Mouse (Mus musculus): ENCODE measurements around the gene Dlx3. TPM values are rescaled to one million over a fixed set of nuclear protein-coding genes. Genes with fewer than 3 reads are reported as not detected.

Gene Dlx3
- polyA plus RNA-seq, 1 experiment from 2014 or later, result not detected

DNA sequence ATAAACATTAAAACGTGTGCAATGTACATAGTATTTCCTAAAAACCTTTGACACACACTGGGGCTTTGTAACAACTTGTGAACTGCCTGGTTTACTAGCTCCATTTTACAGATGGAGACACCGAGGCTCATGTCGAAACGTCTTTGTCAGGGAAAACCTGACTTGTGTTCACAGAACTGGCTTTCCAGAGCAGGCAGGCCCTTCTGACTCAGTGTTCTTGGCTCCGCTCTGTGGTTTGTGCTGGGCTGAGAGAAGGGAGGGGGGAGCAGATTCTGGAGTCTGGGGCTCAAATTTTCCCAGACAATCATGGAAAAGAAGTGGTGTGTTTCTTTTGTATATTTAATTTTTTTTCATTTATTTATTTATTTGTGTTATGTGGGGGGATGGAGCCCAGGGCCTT, 33.8 kb downstream of the Dlx3 start:
- Histone ChIP-seq H3K27me3 (peaks cover 34% of the 10 kb centered on the region), H3K4me1 (peaks cover 8% of the 10 kb centered on the region), H3K9ac (replicated peaks) (no peak overlapping the region), H3K9me3 (no peaks in the 10 kb centered on the region), H3K4me2 (replicated peaks) (no peak overlapping the region), H3K27ac (replicated peaks) (no peak overlapping the region), H3K4me3 (no peak overlapping the region), H3K36me3 (no peaks in the 10 kb centered on the region)
- WGBS, result 79% methylated on average over 5 of the region's 5 CpGs
- ATAC-seq (replicated peaks), result no peak

- Histone ChIP-seq H3K36me3 (no peaks in the 10 kb centered on the region), H3K4me2 (replicated peaks) (no peak overlapping the region), H3K9ac (replicated peaks) (no peak overlapping the region), H3K9me3 (no peaks in the 10 kb centered on the region), H3K4me3 (no peak overlapping the region), H3K27ac (replicated peaks) (no peak overlapping the region), H3K27me3 (peaks cover 25% of the 10 kb centered on the region), H3K4me1 (peaks cover 2% of the 10 kb centered on the region)
- ATAC-seq (replicated peaks), result no peak
- 69% methylated on average over 2 of the region's 2 CpGs for WGBS
These were observed 35.6 kb downstream of the Dlx3 start for GRCm38 (mm10) chr11:95155511-95155910.

GRCm38 (mm10) chr11:95157356-95157755, 37.4 kb downstream of the Dlx3 start:
- 65% methylated on average over 5 of the region's 5 CpGs for WGBS
- Histone ChIP-seq H3K27ac (replicated peaks) (no peak overlapping the region), H3K4me1 (no peaks in the 10 kb centered on the region), H3K9ac (replicated peaks) (no peak overlapping the region), H3K4me3 (no peak overlapping the region), H3K36me3 (no peaks in the 10 kb centered on the region), H3K27me3 (peaks cover 7% of the 10 kb centered on the region), H3K9me3 (no peaks in the 10 kb centered on the region), H3K4me2 (replicated peaks) (no peak overlapping the region)
- no peak for ATAC-seq (replicated peaks)

- WGBS, result 87% methylated on average over 5 of the region's 5 CpGs
- H3K4me3 ChIP-seq, result no peak overlapping the region
- no peaks in the 10 kb centered on the region for H3K36me3 ChIP-seq
- no peaks in the 10 kb centered on the region for H3K4me1 ChIP-seq
- no peak for ATAC-seq (replicated peaks)
- no peak overlapping the region for H3K4me2 ChIP-seq (replicated peaks)
- H3K27me3 ChIP-seq, result peaks cover 3% of the 10 kb centered on the region; the same call in 1 of the 2 replicates
- H3K9me3 ChIP-seq, result no peaks in the 10 kb centered on the region
- H3K27ac ChIP-seq (replicated peaks), result no peak overlapping the region
- H3K9ac ChIP-seq (replicated peaks), result no peak overlapping the region
These were observed 38.0 kb downstream of the Dlx3 start for GRCm38 (mm10) chr11:95157872-95158271.

- 0 out of 2 replicates have a peak, but pooled peaks cover 2% of the 10 kb centered on the region for H3K27me3 ChIP-seq
- H3K4me1 ChIP-seq, result no peaks in the 10 kb centered on the region
- no peak overlapping the region for H3K4me3 ChIP-seq
- H3K4me2 ChIP-seq (replicated peaks), result no peak overlapping the region
- H3K9me3 ChIP-seq, result no peaks in the 10 kb centered on the region
- no peaks in the 10 kb centered on the region for H3K36me3 ChIP-seq
- no peak for ATAC-seq (replicated peaks)
- WGBS, result 94% methylated on average over 8 of the region's 8 CpGs
- no peak overlapping the region for H3K9ac ChIP-seq (replicated peaks)
- no peak overlapping the region for H3K27ac ChIP-seq (replicated peaks)
These were observed 39.9 kb downstream of the Dlx3 start for GRCm38 (mm10) chr11:95159763-95160371.

DNA sequence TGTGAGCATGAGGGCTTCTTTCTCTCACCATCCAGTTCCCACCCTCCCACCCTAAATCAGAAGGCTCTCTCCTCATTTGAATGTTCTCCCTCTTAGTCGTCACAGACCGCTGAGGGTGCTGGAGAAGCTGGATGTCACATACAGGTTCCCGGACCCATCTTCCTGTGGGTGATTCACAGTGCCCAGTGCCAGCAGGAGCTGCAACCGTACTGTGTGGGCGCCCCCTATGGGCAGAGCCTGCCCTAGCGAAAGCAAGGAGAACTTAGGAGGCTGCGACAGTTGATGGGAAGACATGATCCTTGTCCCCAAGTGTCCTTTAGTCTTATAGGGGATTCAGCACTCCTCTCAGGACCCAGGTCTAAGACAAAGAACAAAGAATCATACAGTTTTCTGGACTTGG, 40.8 kb downstream of the Dlx3 start:
- Histone ChIP-seq H3K4me1 (no peaks in the 10 kb centered on the region), H3K36me3 (no peaks in the 10 kb centered on the region), H3K9me3 (no peaks in the 10 kb centered on the region), H3K4me2 (replicated peaks) (no peak overlapping the region), H3K9ac (replicated peaks) (no peak overlapping the region), H3K27ac (replicated peaks) (no peak overlapping the region), H3K4me3 (no peak overlapping the region), H3K27me3 (0 out of 2 replicates have a peak, but pooled peaks cover under 1% of the 10 kb centered on the region)
- 47% methylated on average over 7 of the region's 7 CpGs for WGBS
- no peak for ATAC-seq (replicated peaks)

GRCm38 (mm10) chr11:95161708-95162107, 41.8 kb downstream of the Dlx3 start:
- 75% methylated on average over 4 of the region's 4 CpGs for WGBS
- no peak overlapping the region for H3K27ac ChIP-seq (replicated peaks)
- no peaks in the 10 kb centered on the region for H3K27me3 ChIP-seq
- no peak overlapping the region for H3K4me2 ChIP-seq (replicated peaks)
- no peak overlapping the region for H3K4me3 ChIP-seq
- no peaks in the 10 kb centered on the region for H3K36me3 ChIP-seq
- H3K9ac ChIP-seq (replicated peaks), result no peak overlapping the region
- no peak for ATAC-seq (replicated peaks)
- H3K4me1 ChIP-seq, result no peaks in the 10 kb centered on the region
- no peaks in the 10 kb centered on the region for H3K9me3 ChIP-seq

DNA sequence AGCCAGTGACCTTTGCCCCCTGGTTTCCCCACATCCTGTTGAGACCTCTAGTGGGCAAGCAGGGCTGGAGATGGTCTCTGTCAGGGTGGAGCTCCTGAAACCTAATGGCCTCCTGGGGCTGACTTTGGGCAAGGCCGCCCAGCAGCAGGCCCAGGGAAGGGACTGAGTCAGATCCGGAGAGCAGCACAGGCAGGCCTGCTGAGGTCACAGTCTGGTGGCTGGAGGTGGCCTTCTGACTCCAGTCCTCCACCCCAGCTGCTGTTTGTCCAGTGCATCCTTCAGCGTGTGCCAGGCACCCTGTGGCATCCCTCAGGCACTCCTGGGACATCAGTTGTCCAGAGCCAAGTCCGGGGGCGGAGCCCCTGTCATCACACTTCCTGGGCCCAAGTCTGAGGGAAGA, 45.9 kb downstream of the Dlx3 start:
- H3K9me3 ChIP-seq, result no peaks in the 10 kb centered on the region
- no peaks in the 10 kb centered on the region for H3K4me1 ChIP-seq
- H3K27me3 ChIP-seq, result no peaks in the 10 kb centered on the region
- H3K36me3 ChIP-seq, result no peaks in the 10 kb centered on the region
- H3K4me3 ChIP-seq, result no peak overlapping the region
- no peak overlapping the region for H3K4me2 ChIP-seq (replicated peaks)
- no peak overlapping the region for H3K9ac ChIP-seq (replicated peaks)
- ATAC-seq (replicated peaks), result no peak
- 83% methylated on average over 5 of the region's 5 CpGs for WGBS
- no peak overlapping the region for H3K27ac ChIP-seq (replicated peaks)

Other genes with a start within 250 kb of the Dlx3 start
- 40.2 and 40.5 TPM in 2 replicates for gene Col1a1, start 183.9 kb upstream of the Dlx3 start, polyA plus RNA-seq (2015; fragmentation: Nextera tagmentation; extraction: Ambion mirVana)
- gene Hils1, start 152.5 kb upstream of the Dlx3 start, polyA plus RNA-seq (2015; fragmentation: Nextera tagmentation; extraction: Ambion mirVana), result not detected in 2 replicates
- not detected in 2 replicates for gene Sgca, start 143.8 kb upstream of the Dlx3 start, polyA plus RNA-seq (2015; fragmentation: Nextera tagmentation; extraction: Ambion mirVana)
- gene Ppp1r9b, start 129.1 kb upstream of the Dlx3 start, polyA plus RNA-seq (2015; fragmentation: Nextera tagmentation; extraction: Ambion mirVana), result 23.0 and 23.9 TPM in 2 replicates
- 120 and 123 TPM in 2 replicates for gene Samd14, start 110.2 kb upstream of the Dlx3 start, polyA plus RNA-seq (2015; fragmentation: Nextera tagmentation; extraction: Ambion mirVana)
- gene Pdk2, start 78.8 kb upstream of the Dlx3 start, polyA plus RNA-seq (2015; fragmentation: Nextera tagmentation; extraction: Ambion mirVana), result 26.4 and 27.3 TPM in 2 replicates
- gene Itga3, start 43.3 kb upstream of the Dlx3 start, polyA plus RNA-seq (2015; fragmentation: Nextera tagmentation; extraction: Ambion mirVana), result 5.9 and 6.9 TPM in 2 replicates
- gene Dlx4, start 26.1 kb downstream of the Dlx3 start, polyA plus RNA-seq (2015; fragmentation: Nextera tagmentation; extraction: Ambion mirVana), result not detected in 2 replicates
- not detected in 2 replicates for gene Tac4, start 141.4 kb downstream of the Dlx3 start, polyA plus RNA-seq (2015; fragmentation: Nextera tagmentation; extraction: Ambion mirVana)
- gene Kat7, start 190.1 kb downstream of the Dlx3 start, polyA plus RNA-seq (2015; fragmentation: Nextera tagmentation; extraction: Ambion mirVana), result 75.7 and 75.9 TPM in 2 replicates
- 3.0 and 3.5 TPM in 2 replicates for gene Fam117a, start 216.9 kb downstream of the Dlx3 start, polyA plus RNA-seq (2015; fragmentation: Nextera tagmentation; extraction: Ambion mirVana)

Measured in forebrain, embryonic 15.5 days (tissue).